Mouse (Mus musculus): Measurements from ENCODE around the gene Gm47955. TPM values are rescaled to one million over a fixed set of nuclear protein-coding genes. Genes with fewer than 3 reads are reported as not detected.
"Not testable (repeated sequence)": the region's sequence is repeated elsewhere in the genome, so short reads cannot be mapped to it uniquely, and the experiment has no call there.

The Gm47955 gene
- total RNA-seq, 4 experiments from 2014 or later: not detected

GRCm38 (mm10) chr1:82992093-82992492, 32.0 kb downstream of the Gm47955 start:
- no peak for DNase-seq (ENCODE audit: low spot score in 2 of 2)

DNA sequence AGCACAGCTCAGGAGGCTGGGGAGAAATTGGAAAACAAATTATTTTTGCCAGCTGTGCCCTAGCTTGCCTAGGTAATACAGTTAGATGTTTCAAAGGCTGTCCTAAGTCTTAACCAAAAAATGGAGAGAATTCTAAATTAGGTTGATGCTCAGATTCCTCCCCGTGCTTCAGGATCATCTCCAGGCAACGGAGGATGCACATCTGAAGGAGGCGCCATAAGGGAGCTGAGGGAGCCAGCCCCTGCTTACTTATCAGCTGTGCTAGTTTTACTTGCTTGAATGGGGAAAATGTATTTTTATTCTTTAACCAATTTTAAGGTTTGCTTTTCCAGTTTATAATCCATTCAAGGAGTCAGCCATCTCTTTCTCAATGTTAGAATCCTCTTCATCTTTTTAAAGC, 33.9 kb downstream of the Gm47955 start:
- DNase-seq (ENCODE audit: low spot score in 2 of 2): no peak

- not testable (repeated sequence) for DNase-seq (ENCODE audit: low spot score in 2 of 2)
These were observed 40.2 kb downstream of the Gm47955 start, which contains the start of gene Gm47959 for GRCm38 (mm10) chr1:83000306-83000705. TSS of gene Gm47959 (plus strand) at chr1:83000548.

DNA sequence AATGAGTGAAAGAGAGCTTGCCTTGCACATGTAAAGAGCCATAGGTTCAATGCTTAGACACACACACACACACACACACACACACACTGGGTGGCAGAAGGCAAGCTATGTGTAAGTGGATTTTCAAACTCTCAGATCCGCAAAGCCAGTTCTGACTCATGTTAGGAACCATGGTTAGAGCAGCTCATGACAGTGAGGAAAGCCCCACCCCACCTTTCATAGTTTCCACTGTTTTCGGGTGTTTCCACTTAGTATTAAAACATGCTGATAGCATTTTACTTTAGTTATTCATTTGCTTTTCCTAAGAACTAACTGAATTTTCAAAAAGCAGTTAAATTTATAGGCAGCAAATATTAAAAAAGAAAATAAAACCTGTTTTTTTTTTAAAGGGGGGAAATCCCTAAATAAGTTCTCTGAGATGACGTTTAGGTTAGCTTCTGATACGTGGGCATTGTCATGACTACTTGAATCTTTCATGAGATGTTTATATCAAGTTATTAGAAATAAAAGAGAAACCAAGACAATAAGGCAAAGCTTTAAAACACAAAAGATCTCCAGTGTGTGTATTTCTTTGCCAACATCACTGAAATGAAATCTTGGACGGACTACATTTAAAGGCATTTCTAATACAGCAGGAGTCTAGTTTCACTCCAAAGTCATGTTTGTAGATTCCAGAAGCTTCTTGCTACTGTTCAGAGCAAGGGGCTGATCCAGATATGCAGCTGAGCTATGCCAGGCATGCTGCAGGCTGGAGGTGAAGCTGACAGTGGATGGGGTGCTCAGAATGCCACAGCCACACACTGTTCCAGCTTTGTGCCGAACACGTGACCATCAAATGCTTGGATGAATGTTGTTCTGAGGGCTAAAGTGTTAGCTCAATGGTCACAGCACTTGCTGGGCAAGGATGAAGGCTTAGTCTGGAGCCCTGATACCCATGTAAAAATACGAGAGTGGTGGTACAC, 46.4 kb downstream of the Gm47955 start:
- no peak for DNase-seq (ENCODE audit: low spot score in 2 of 2)

- DNase-seq (ENCODE audit: low spot score in 2 of 2): no peak
These were observed 47.4 kb downstream of the Gm47955 start for GRCm38 (mm10) chr1:83007471-83007870.

Other genes starting within 250 kb of the Gm47955 start
- gene Mff, start 235.4 kb upstream of the Gm47955 start, total RNA-seq (2022): 100 to 1,000 TPM; 236 to 287 (median 263) TPM
- not detected for gene Tm4sf20, start 191.8 kb upstream of the Gm47955 start, total RNA-seq (2022)
- not detected for gene Gm47791, start 189.0 kb upstream of the Gm47955 start, total RNA-seq (2022)
- 10 to 100 TPM; 61.6 to 70.6 (median 67.7) TPM for gene Agfg1, start 120.8 kb upstream of the Gm47955 start, total RNA-seq (2022)
- gene A030005L19Rik, start 47.0 kb upstream of the Gm47955 start, total RNA-seq (2022): 1 to 10 TPM in 1 of 4 experiments, under 1 TPM in 1, not detected in 2; 0.70 to 1.6 TPM
- not detected for gene A030014E15Rik, start 35.4 kb upstream of the Gm47955 start, total RNA-seq (2022)
- gene Gm6217, start 28.9 kb upstream of the Gm47955 start, total RNA-seq (2022): not detected
- gene A030003K21Rik, start 16.9 kb upstream of the Gm47955 start, total RNA-seq (2022): not detected
- not detected for gene Gm7544, start 4.3 kb upstream of the Gm47955 start, total RNA-seq (2022)
- gene Gm47959, start 40.3 kb downstream of the Gm47955 start, total RNA-seq (2022): not detected
- gene Slc19a3, start 78.2 kb downstream of the Gm47955 start, total RNA-seq (2022): 1 to 10 TPM; 1.4 to 2.3 (median 1.6) TPM
- not detected for gene Krtap28-10, start 82.2 kb downstream of the Gm47955 start, total RNA-seq (2022)
- not detected for gene Gm47969, start 84.6 kb downstream of the Gm47955 start, total RNA-seq (2022)
- gene A030005K14Rik, start 99.1 kb downstream of the Gm47955 start, total RNA-seq (2022): not detected
- gene Krtap28-13, start 100.6 kb downstream of the Gm47955 start, total RNA-seq (2022): under 1 TPM in 1 of 4 experiments, not detected in 3; 0.33 TPM
- gene Ccl20, start 156.5 kb downstream of the Gm47955 start, total RNA-seq (2022): not detected
- 1 to 10 TPM in 2 of 4 experiments, under 1 TPM in 2; 0.66 to 1.6 (median 1.1) TPM for gene Daw1, start 199.5 kb downstream of the Gm47955 start, total RNA-seq (2022)

Data from layer of hippocampus, adult 8-10 months (tissue).